Mouse (Mus musculus) E14TG2a.4 (cell line): ENCODE measurements around the gene Gclc.

Experiments
- CTCF ChIP-seq: conservative IDR thresholded peaks from 2 replicates; pipeline ENCODE4 v1.5.1; 2014; ENCODE audit warnings: low read length
- NANOG ChIP-seq: IDR thresholded peaks from 2 replicates; pipeline ENCODE4 v1.6.1; 2014; ENCODE audit warnings: borderline replicate concordance, low read length, mixed read lengths
- POU5F1 ChIP-seq: IDR thresholded peaks from 2 replicates; pipeline ENCODE4 v1.6.1; 2014; ENCODE audit warnings: low read length, borderline replicate concordance

DNA sequence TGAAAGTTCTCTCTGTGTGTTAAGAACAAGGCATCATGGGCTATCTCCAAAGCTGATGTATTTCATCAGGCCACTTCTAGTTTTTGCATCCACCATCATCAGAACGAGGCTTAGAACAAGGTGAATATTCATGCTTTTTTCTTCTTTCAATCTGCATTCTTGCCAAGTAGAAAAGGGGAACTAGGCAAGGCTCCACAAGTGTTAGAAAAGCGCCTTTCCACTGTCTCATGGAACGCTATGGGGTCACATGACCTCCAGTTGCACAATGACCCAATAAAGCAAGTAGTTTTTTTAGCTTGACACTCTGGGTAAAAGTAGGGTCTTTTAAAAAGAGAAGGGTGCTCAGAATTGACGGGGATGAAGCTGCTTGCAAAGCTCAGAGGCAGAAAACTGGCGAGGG lies 45.4 kb upstream of the Gclc start:
- no peak for TF ChIP-seq CTCF
- TF ChIP-seq NANOG = no peak
- TF ChIP-seq POU5F1 = no peak
